Mouse (Mus musculus): Measurements from ENCODE around the gene 4933428G20Rik. TPM values are rescaled to one million over a fixed set of nuclear protein-coding genes. Genes with fewer than 3 reads are reported as not detected.

Gene 4933428G20Rik
- not detected in 2 replicates for polyA plus RNA-seq (2012; rRNA removed; ENCODE audit: low replicate concordance)

GRCm38 (mm10) chr11:97499865-97500719 lies at the start of gene 4933428G20Rik:
Gene 4933428G20Rik (minus strand): TSS chr11:97500340.

Other genes with a start within 250 kb of the 4933428G20Rik start
- gene Npepps, start 219.7 kb downstream of the 4933428G20Rik start, polyA plus RNA-seq (2012; rRNA removed; ENCODE audit: low replicate concordance) = 25.9 and 28.6 TPM in 2 replicates
- gene Mrpl45, start 184.6 kb downstream of the 4933428G20Rik start, polyA plus RNA-seq (2012; rRNA removed; ENCODE audit: low replicate concordance) = 16.2 and 17.0 TPM in 2 replicates
- gene Gpr179, start 148.3 kb downstream of the 4933428G20Rik start, polyA plus RNA-seq (2012; rRNA removed; ENCODE audit: low replicate concordance) = 0.01 and 0.09 TPM in 2 replicates
- 7.7 and 11.8 TPM in 2 replicates for gene Socs7, start 137.8 kb downstream of the 4933428G20Rik start, polyA plus RNA-seq (2012; rRNA removed; ENCODE audit: low replicate concordance)
- 40.7 and 53.5 TPM in 2 replicates for gene Arhgap23, start 84.8 kb downstream of the 4933428G20Rik start, polyA plus RNA-seq (2012; rRNA removed; ENCODE audit: low replicate concordance)
- gene Srcin1, start 75.8 kb upstream of the 4933428G20Rik start, polyA plus RNA-seq (2012; rRNA removed; ENCODE audit: low replicate concordance) = 0.36 and 1.1 TPM in 2 replicates
- 0.30 and 1.7 TPM in 2 replicates for gene Epop, start 129.4 kb upstream of the 4933428G20Rik start, polyA plus RNA-seq (2012; rRNA removed; ENCODE audit: low replicate concordance)
- gene Mllt6, start 163.1 kb upstream of the 4933428G20Rik start, polyA plus RNA-seq (2012; rRNA removed; ENCODE audit: low replicate concordance) = 30.3 and 50.1 TPM in 2 replicates
- 95.9 and 191 TPM in 2 replicates for gene Cisd3, start 185.5 kb upstream of the 4933428G20Rik start, polyA plus RNA-seq (2012; rRNA removed; ENCODE audit: low replicate concordance)
- 22.7 and 72.3 TPM in 2 replicates for gene Pcgf2, start 200.2 kb upstream of the 4933428G20Rik start, polyA plus RNA-seq (2012; rRNA removed; ENCODE audit: low replicate concordance)
- 423 and 446 TPM in 2 replicates for gene Psmb3, start 203.1 kb upstream of the 4933428G20Rik start, polyA plus RNA-seq (2012; rRNA removed; ENCODE audit: low replicate concordance)
- gene Pip4k2b, start 244.4 kb upstream of the 4933428G20Rik start, polyA plus RNA-seq (2012; rRNA removed; ENCODE audit: low replicate concordance) = 18.1 and 27.7 TPM in 2 replicates